Mouse (Mus musculus) adrenal gland (tissue): ENCODE results near the gene Atf5.

ENCODE experiments used
- intact Hi-C: fragments of 180-260 bp; cut with DNase I; formaldehyde crosslinking; loops from one replicate; pipeline ENCODE4 v1.15.1; 2025
- long read RNA-seq, 2 experiments: library from polyadenylated mRNA; unstranded; transcript quantifications; one replicate each; pipeline ENCODE4 v2.0.0; 2020; ENCODE audit warnings: borderline replicate concordance in 1 of 2; ENCODE audit not compliant: insufficient replicate concordance in 1 of 2

The Atf5 gene
- long read RNA-seq, experiment 1 = 0 reads
- long read RNA-seq, experiment 2, partial matches to known transcripts = 0 of 6 reads
- long read RNA-seq, experiment 2, other reads (novel, unspliced or antisense) = 6 of 6 reads

- intact Hi-C loops = loop anchor here (2.0 kb wide), 1 partner anchor 68 kb away; the partner anchor contains the start of gene Vrk3
Observed at GRCm38 (mm10) chr7:44816470-44817021, at the start of gene Atf5. TSS of gene Atf5 (minus strand) at chr7:44816658.

GRCm38 (mm10) chr7:44864595-44865542 lies 48.4 kb upstream of the Atf5 start:
- intact Hi-C loops = no loop called here

DNA sequence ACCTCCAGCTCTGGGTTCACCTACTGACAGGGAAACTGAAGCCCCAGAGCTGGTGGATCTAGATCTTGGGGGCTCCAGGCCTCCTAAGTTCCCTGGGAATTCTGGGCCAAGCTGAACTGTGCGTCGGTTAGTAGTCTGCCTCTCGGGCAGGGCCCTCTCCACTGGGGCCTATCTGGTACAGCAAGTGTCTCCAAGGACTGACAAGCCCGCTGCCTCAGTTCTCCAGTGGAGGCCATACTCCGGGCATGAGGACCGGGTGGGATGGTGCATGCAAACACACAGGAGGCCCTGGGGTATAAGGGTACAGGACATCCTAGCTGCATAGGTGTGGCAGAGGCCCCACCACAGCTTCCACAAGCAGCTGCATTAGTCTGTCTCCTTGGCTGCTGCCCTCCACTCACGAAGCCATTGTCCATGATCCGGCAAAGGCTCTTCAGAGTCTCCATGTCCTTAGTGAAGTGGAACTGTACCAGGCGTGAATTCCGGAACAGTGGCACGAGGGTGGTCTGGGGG lies 47.6 kb upstream of the Atf5 start:
- intact Hi-C loops = no loop called here

DNA sequence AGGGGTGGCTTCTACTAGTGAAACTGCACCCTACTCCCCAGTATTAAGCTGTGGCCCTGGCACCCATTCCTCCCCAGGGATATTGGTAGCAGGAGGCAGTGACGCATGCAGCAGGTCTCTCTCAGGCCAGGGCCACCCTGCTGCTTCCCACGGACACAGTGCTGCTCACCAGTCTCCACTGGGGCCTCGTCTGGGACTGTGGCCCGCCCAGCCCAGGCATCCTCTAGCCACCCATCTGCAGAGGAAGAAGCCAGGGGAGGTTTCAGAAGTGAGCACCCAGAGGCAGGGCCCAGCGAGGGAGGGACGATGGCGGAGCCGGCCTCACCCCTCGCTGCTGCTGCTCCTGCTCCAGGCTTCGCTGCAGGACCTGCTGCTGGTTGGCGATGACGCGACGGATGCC lies 46.8 kb upstream of the Atf5 start:
- intact Hi-C loops = no loop called here

- intact Hi-C loops = no loop called here
Observed at GRCm38 (mm10) chr7:44862434-44862833, 46.0 kb upstream of the Atf5 start.

DNA sequence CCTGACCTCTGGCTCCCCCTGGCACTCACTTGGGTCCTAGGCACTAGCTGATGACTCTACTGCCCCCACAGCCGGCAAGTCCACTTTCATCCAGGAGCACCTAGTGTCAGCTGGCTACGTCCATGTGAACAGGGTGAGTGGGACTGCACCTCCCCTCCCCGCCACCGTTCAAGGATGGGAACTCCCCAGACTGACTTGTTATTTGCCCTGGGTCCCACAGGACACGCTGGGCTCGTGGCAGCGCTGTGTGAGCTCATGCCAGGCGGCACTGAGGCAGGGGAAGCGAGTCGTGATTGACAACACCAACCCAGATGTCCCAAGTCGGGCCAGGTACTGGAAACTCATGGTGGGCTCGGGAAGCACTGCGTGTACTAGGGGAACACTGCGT lies 45.0 kb upstream of the Atf5 start:
- intact Hi-C loops = no loop called here

- intact Hi-C loops = no loop called here
Observed at GRCm38 (mm10) chr7:44860576-44861428, 44.3 kb upstream of the Atf5 start.

- intact Hi-C loops = loop anchor here (5.0 kb wide), 1 partner anchor 32 kb away; the partner anchor contains the start of gene Med25
Observed at GRCm38 (mm10) chr7:44859896-44860295, 43.4 kb upstream of the Atf5 start.

- intact Hi-C loops = loop anchor here (5.0 kb wide), 1 partner anchor 34 kb away; the partner anchor contains the start of gene Med25
Observed at GRCm38 (mm10) chr7:44857905-44858304, 41.4 kb upstream of the Atf5 start.

DNA sequence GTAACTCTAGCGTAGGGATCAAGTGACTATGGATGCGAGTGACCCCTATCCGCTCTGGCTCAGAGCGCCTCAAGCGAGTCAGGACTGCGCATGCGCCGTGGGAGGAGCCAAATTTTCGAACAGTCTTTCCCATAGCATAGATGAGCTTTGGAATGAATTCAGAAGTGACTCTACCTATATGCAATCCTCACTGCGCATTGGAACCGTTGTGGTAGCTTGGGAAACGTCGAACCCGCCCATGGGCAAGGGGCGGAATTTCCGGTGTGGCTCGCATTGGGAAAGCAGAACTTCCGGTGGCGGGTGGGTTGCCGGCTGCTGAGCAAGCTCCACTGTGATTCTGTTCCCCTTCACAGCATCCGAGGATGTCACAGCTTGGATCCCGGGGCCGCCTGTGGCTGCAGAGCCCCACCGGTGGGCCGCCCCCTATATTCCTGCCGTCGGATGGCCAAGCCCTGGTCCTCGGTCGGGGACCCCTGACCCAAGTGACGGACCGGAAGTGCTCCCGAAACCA lies 40.6 kb upstream of the Atf5 start, which contains the start of gene Pnkp:
Gene Pnkp (plus strand): TSS at position 98 of the 511 bp plus-strand sequence.
- intact Hi-C loops = loop anchor here (5.0 kb wide), 1 partner anchor 35 kb away; the partner anchor contains the start of gene Med25

GRCm38 (mm10) chr7:44856265-44856916 lies 39.9 kb upstream of the Atf5 start:
- intact Hi-C loops = loop anchor here (5.0 kb wide), 1 partner anchor 36 kb away; the partner anchor contains the start of gene Med25

DNA sequence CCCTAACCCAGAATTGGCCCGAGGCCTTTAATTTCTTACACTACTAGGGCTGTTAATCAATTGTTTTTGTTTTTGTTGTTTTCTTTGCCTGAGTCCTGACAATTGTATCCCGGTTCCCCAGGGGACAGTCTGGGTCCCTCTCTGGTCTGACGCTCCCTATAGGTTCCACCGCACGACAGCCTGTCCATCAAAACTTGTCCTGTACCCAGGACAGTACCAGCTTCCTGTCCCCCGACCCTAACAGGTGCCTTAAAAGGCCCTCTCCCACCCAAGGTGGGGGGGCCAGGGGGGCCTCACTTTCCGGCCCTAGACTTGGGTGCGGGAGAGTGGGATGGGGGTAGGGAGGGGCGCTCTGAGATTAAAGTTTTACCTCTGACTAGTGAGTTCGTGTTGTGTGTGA lies 38.6 kb upstream of the Atf5 start:
- intact Hi-C loops = loop anchor here (5.0 kb wide), 1 partner anchor 37 kb away; the partner anchor contains the start of gene Med25

DNA sequence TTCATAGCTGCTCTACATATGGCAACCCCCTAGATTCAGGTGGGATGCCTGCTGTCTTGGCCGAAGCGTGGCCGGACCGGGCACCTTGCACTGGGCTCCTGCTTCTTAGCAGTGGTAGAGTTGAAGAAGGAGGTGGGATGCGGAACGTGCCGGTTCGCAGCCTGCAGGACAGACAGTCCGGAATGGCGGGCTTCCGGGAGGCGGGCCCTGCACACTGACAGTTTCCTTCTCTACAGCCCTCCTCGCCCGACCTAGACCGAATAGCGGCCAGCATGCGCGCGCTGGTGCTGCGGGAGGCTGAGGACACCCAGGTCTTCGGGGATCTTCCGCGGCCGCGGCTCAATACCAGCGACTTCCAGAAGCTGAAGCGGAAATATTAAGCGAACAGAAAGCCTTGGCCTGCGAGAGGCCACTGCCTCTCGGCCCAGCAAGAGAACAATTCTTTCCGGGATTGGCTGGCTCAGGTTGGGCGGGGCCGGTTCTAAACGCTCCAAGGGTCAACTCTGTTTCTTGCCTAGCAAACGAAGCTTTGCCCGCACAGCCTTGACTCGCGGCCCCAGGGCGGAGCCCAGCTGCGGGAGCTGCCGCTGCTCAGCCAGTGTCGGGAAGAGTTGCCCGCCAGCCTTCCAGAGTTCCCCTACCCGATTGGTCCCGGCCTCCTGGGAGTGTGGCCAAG lies 38.0 kb upstream of the Atf5 start:
- intact Hi-C loops = loop anchor here (5.0 kb wide), 1 partner anchor 38 kb away; the partner anchor contains the start of gene Med25

DNA sequence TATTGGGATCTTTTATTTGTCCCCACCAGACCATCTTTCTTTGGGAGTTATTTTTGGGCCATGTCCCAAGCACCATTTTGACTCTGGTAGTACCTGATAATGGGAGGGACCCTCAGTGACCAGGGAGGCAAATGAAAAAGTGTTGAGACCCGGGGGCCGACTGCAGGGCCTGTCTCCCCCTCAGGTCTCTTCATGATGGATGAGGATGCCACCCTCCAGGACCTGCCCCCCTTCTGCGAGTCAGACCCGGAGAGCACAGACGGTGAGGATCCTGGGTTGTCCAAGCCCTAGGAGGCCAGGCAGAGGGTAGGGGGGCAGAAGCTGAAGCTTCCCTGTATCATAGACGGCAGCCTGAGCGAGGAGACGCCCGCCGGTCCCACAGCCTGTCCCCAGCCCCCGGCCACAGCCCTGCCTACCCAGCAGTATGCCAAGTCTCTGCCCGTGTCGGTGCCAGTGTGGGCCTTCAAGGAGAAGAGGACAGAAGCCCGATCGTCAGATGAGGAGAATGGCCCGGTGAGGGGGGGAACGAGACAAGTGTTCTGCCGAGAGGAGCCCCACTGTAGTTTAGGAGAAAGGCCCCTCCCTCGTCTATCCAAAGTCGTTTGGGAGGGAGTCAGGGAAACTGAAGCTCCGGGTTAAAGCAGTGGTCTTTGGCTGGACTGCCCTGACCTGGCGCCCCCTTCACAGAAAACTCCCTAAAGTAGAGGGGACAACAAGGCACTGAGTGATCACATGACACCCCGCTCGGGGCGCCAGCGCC lies 37.3 kb upstream of the Atf5 start:
- intact Hi-C loops = no loop called here

DNA sequence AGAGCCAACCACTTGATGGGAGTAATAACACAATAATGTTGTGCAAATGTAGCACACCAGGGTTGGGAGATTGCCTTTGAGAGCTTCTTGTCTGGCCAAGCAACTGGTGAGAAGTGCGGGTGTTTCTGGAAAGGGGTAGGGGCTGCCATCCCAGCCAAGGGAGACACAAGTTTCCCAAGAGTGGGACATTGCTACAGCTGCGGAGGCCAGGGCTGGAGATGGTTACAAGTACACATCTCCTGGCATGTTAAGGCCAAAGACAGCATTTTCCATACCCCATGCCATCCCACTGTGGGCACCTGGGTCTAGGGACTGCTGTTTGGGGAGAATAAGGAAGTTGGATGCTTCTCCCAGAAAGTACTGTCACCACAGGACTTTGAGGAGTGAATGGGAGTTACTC lies 36.6 kb upstream of the Atf5 start:
- intact Hi-C loops = no loop called here

DNA sequence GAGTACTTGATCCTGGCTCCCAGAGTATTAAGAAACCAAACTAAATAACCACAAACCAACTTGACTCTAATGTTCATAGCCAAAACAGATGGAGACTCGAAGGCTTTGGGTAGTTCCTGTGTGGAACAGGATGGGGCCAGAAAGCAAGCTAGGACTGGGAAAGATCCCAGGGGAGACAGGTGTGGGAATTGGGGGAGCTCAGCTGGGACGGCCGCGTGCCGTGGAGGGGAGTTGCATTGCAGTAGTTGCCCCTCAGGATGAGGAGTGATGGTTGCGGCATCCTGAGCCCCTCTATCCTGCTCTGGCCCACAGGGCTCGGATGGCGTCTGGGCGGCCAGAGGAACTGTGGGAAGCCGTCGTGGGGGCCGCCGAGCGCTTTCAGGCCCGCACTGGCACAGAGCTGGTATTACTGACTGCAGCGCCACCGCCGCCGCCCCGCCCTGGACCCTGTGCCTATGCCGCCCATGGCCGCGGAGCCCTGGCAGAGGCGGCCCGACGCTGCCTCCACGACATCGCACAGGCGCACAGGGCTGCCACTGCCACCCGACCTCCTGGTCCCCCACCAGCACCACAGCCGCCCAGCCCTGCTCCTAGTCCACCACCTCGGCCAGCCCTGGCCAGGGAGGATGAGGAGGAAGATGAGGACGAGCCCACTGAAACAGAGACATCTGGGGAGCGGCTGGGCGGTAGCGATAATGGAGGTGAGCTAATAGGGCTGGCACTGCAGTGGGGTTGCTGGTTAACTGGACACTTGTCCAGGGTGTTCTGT lies 36.0 kb upstream of the Atf5 start:
- intact Hi-C loops = no loop called here

- intact Hi-C loops = no loop called here
Observed at GRCm38 (mm10) chr7:44851625-44852234, 35.3 kb upstream of the Atf5 start.
